Mouse (Mus musculus): ENCODE measurements around the gene Tmem258. TPM values are rescaled to one million over a fixed set of nuclear protein-coding genes. Genes with fewer than 3 reads are reported as not detected.

The Tmem258 gene
- total RNA-seq, 1 experiment = 455 TPM

GRCm38 (mm10) chr19:10174956-10175355 lies 28.9 kb upstream of the Tmem258 start:
- Histone ChIP-seq H3K9ac (ENCODE audit: insufficient read depth, low read depth, low read length, poor library complexity, severe bottlenecking) (no peak overlapping the region), H3K27ac (ENCODE audit: insufficient read depth, low read depth, low read length, poor library complexity, severe bottlenecking) (no peak overlapping the region), H3K4me1 (ENCODE audit: control insufficient read depth in 2 of 2, insufficient read depth in 2 of 2, low read length in 2 of 2, poor library complexity in 1 of 2) (peaks cover 4 to 12% of the 10 kb centered on the region in 2 experiments; a peak in 3 of 4 replicates), H3K36me3 (ENCODE audit: control insufficient read depth, insufficient read depth, low read length, poor library complexity, severe bottlenecking) (no peaks in the 10 kb centered on the region), H3K9me3 (ENCODE audit: control insufficient read depth, insufficient read depth, low read depth, low read length) (no peaks in the 10 kb centered on the region), H3K4me3 (ENCODE audit: insufficient read depth in 1 of 2, low read depth in 1 of 2, low read length in 2 of 2, poor library complexity in 1 of 2, severe bottlenecking in 1 of 2) (no peak overlapping the region)
- DNase-seq (ENCODE audit: low read depth, low spot score) = no peak
- in situ Hi-C loops (cut with MboI; ENCODE audit: low sequenced_read_pairs in 2 of 2, unreplicated experiment in 2 of 2) = no loop called here
- no peak for TF ChIP-seq HCFC1 (IDR thresholded peaks at IDR 0.05; ENCODE audit: borderline replicate concordance, insufficient read depth, low read length)
- no peak for TF ChIP-seq ZC3H11A (IDR thresholded peaks at IDR 0.05; ENCODE audit: borderline replicate concordance, low read depth, low read length)
- TF ChIP-seq MAFK (IDR thresholded peaks at IDR 0.05; ENCODE audit: insufficient read depth, low read depth, low read length) = no peak
- TF ChIP-seq ZNF384 (IDR thresholded peaks at IDR 0.05; ENCODE audit: low read depth, low read length) = no peak
- TF ChIP-seq CHD2 (IDR thresholded peaks at IDR 0.05; ENCODE audit: low read depth, low read length) = no peak

GRCm38 (mm10) chr19:10176477-10176876 lies 27.3 kb upstream of the Tmem258 start:
- in situ Hi-C loops (cut with MboI; ENCODE audit: low sequenced_read_pairs in 2 of 2, unreplicated experiment in 2 of 2) = no loop called here
- no peaks in the 10 kb centered on the region for H3K9me3 ChIP-seq (ENCODE audit: control insufficient read depth, insufficient read depth, low read depth, low read length)

GRCm38 (mm10) chr19:10176941-10177372 lies 26.9 kb upstream of the Tmem258 start:
- TF ChIP-seq CHD2 (IDR thresholded peaks at IDR 0.05; ENCODE audit: low read depth, low read length) (no peak), MAFK (IDR thresholded peaks at IDR 0.05; ENCODE audit: insufficient read depth, low read depth, low read length) (no peak), ZNF384 (IDR thresholded peaks at IDR 0.05; ENCODE audit: low read depth, low read length) (no peak), HCFC1 (IDR thresholded peaks at IDR 0.05; ENCODE audit: borderline replicate concordance, insufficient read depth, low read length) (no peak), ZC3H11A (IDR thresholded peaks at IDR 0.05; ENCODE audit: borderline replicate concordance, low read depth, low read length) (no peak)
- H3K9ac ChIP-seq (ENCODE audit: insufficient read depth, low read depth, low read length, poor library complexity, severe bottlenecking) = no peak overlapping the region
- DNase-seq (ENCODE audit: low read depth, low spot score) = no peak
- no peaks in the 10 kb centered on the region for H3K36me3 ChIP-seq (ENCODE audit: control insufficient read depth, insufficient read depth, low read length, poor library complexity, severe bottlenecking)
- no peaks in the 10 kb centered on the region for H3K9me3 ChIP-seq (ENCODE audit: control insufficient read depth, insufficient read depth, low read depth, low read length)
- no peak overlapping the region for H3K4me3 ChIP-seq (ENCODE audit: insufficient read depth in 1 of 2, low read depth in 1 of 2, low read length in 2 of 2, poor library complexity in 1 of 2, severe bottlenecking in 1 of 2)
- H3K27ac ChIP-seq (ENCODE audit: insufficient read depth, low read depth, low read length, poor library complexity, severe bottlenecking) = no peak overlapping the region
- in situ Hi-C loops (cut with MboI; ENCODE audit: low sequenced_read_pairs in 2 of 2, unreplicated experiment in 2 of 2) = no loop called here
- peaks cover 4 to 10% of the 10 kb centered on the region in 2 experiments; a peak in 3 of 4 replicates for H3K4me1 ChIP-seq (ENCODE audit: control insufficient read depth in 2 of 2, insufficient read depth in 2 of 2, low read length in 2 of 2, poor library complexity in 1 of 2)

More at GRCm38 (mm10) chr19:10176477-10176876, 27.3 kb upstream of the Tmem258 start:
- Histone ChIP-seq H3K27ac (ENCODE audit: insufficient read depth, low read depth, low read length, poor library complexity, severe bottlenecking) (no peak overlapping the region), H3K4me3 (ENCODE audit: insufficient read depth in 1 of 2, low read depth in 1 of 2, low read length in 2 of 2, poor library complexity in 1 of 2, severe bottlenecking in 1 of 2) (no peak overlapping the region), H3K9ac (ENCODE audit: insufficient read depth, low read depth, low read length, poor library complexity, severe bottlenecking) (no peak overlapping the region), H3K36me3 (ENCODE audit: control insufficient read depth, insufficient read depth, low read length, poor library complexity, severe bottlenecking) (no peaks in the 10 kb centered on the region), H3K4me1 (ENCODE audit: control insufficient read depth in 2 of 2, insufficient read depth in 2 of 2, low read length in 2 of 2, poor library complexity in 1 of 2) (peaks cover 4 to 10% of the 10 kb centered on the region in 2 experiments; a peak in 3 of 4 replicates)
- DNase-seq (ENCODE audit: low read depth, low spot score) = no peak
- TF ChIP-seq ZNF384 (IDR thresholded peaks at IDR 0.05; ENCODE audit: low read depth, low read length) (no peak), MAFK (IDR thresholded peaks at IDR 0.05; ENCODE audit: insufficient read depth, low read depth, low read length) (no peak), ZC3H11A (IDR thresholded peaks at IDR 0.05; ENCODE audit: borderline replicate concordance, low read depth, low read length) (no peak), HCFC1 (IDR thresholded peaks at IDR 0.05; ENCODE audit: borderline replicate concordance, insufficient read depth, low read length) (no peak)

- H3K4me3 ChIP-seq (ENCODE audit: insufficient read depth in 1 of 2, low read depth in 1 of 2, low read length in 2 of 2, poor library complexity in 1 of 2, severe bottlenecking in 1 of 2) = no peak overlapping the region
- peaks cover 4 to 12% of the 10 kb centered on the region in 2 experiments; a peak in 3 of 4 replicates for H3K4me1 ChIP-seq (ENCODE audit: control insufficient read depth in 2 of 2, insufficient read depth in 2 of 2, low read length in 2 of 2, poor library complexity in 1 of 2)
- in situ Hi-C loops (cut with MboI; ENCODE audit: low sequenced_read_pairs in 2 of 2, unreplicated experiment in 2 of 2) = no loop called here
- TF ChIP-seq ZC3H11A (IDR thresholded peaks at IDR 0.05; ENCODE audit: borderline replicate concordance, low read depth, low read length) = no peak
- no peak for TF ChIP-seq MAFK (IDR thresholded peaks at IDR 0.05; ENCODE audit: insufficient read depth, low read depth, low read length)
- TF ChIP-seq ZNF384 (IDR thresholded peaks at IDR 0.05; ENCODE audit: low read depth, low read length) = no peak
- no peaks in the 10 kb centered on the region for H3K9me3 ChIP-seq (ENCODE audit: control insufficient read depth, insufficient read depth, low read depth, low read length)
- H3K9ac ChIP-seq (ENCODE audit: insufficient read depth, low read depth, low read length, poor library complexity, severe bottlenecking) = no peak overlapping the region
- peaks cover 13% of the 10 kb centered on the region for H3K36me3 ChIP-seq (ENCODE audit: control insufficient read depth, insufficient read depth, low read length, poor library complexity, severe bottlenecking)
- no peak overlapping the region for H3K27ac ChIP-seq (ENCODE audit: insufficient read depth, low read depth, low read length, poor library complexity, severe bottlenecking)
- DNase-seq (ENCODE audit: low read depth, low spot score) = no peak
These were observed 22.6 kb upstream of the Tmem258 start for GRCm38 (mm10) chr19:10181225-10181624.

GRCm38 (mm10) chr19:10182142-10182541 lies 21.7 kb upstream of the Tmem258 start:
- Histone ChIP-seq H3K9ac (ENCODE audit: insufficient read depth, low read depth, low read length, poor library complexity, severe bottlenecking) (peak overlapping the region; percentile 33; the same call in 1 of the 2 replicates), H3K4me1 (ENCODE audit: control insufficient read depth in 2 of 2, insufficient read depth in 2 of 2, low read length in 2 of 2, poor library complexity in 1 of 2) (peaks cover 0 to 12% of the 10 kb centered on the region in 2 experiments; a peak in 3 of 4 replicates), H3K9me3 (ENCODE audit: control insufficient read depth, insufficient read depth, low read depth, low read length) (no peaks in the 10 kb centered on the region), H3K36me3 (ENCODE audit: control insufficient read depth, insufficient read depth, low read length, poor library complexity, severe bottlenecking) (peaks cover 17% of the 10 kb centered on the region), H3K4me3 (ENCODE audit: insufficient read depth in 1 of 2, low read depth in 1 of 2, low read length in 2 of 2, poor library complexity in 1 of 2, severe bottlenecking in 1 of 2) (peak overlapping the region; percentile 23 to 63; a peak in 3 of 4 replicates), H3K27ac (ENCODE audit: insufficient read depth, low read depth, low read length, poor library complexity, severe bottlenecking) (peak overlapping the region; percentile 28; the same call in 1 of the 2 replicates)
- TF ChIP-seq CHD2 (IDR thresholded peaks at IDR 0.05; ENCODE audit: low read depth, low read length) = no peak
- TF ChIP-seq ZNF384 (IDR thresholded peaks at IDR 0.05; ENCODE audit: low read depth, low read length) = no peak
- no peak for TF ChIP-seq HCFC1 (IDR thresholded peaks at IDR 0.05; ENCODE audit: borderline replicate concordance, insufficient read depth, low read length)
- TF ChIP-seq MAFK (IDR thresholded peaks at IDR 0.05; ENCODE audit: insufficient read depth, low read depth, low read length) = no peak
- TF ChIP-seq ZC3H11A (IDR thresholded peaks at IDR 0.05; ENCODE audit: borderline replicate concordance, low read depth, low read length) = no peak
- in situ Hi-C loops (cut with MboI; ENCODE audit: low sequenced_read_pairs in 2 of 2, unreplicated experiment in 2 of 2) = no loop called here
- no peak for DNase-seq (ENCODE audit: low read depth, low spot score)

Data from ES-E14 (cell line).